Comparison of ENCODE assay signal across 8 mouse cellular contexts in the genomic region with DNA sequence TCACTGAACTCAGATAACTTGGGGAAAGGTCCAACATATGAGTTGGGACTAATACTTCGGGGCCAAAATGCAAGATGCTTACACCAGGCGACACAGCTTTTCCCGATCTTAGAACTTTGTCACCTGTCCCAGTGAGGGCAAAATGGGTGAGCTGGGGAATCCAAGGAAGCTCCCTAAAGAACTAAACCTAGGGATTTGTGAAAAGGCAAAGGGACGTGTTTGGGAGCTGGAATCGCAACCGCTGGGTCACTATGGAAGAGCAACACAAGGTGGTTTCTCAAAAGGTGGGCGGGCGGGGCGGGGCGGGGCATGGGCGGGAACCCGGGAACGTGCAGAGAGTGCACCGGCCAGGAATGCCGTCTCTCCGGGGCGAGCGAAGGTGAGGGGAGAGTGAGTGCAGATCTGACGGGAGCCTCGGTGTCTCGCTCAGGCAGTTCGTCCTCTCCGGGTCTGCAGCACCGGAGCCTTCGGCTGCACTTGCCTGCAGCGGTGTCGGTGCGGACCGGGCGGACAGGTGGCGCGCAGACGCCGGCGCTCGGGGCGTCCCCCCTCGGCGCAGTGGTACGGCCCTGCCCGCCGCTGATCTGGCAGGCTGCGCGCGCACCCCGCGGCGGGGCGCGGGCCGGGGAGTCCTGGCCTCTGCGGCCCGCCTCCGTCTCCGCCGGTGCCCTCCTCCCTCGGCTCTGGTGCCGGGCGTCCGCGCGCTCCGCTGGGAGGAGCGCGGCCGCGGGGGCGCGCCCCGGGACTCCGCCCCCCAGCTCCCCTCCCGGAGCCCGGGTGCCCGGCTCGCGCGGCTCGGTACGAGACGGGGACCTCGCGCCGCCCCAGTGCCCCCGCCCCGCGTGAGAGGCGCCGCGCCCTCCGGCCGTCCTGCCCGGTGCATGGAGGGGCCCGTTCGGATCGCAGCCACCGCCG. TPM values are rescaled to one million over a fixed set of nuclear protein-coding genes. Genes with fewer than 3 reads are reported as not detected.
DNase-seq lines count a peak whose midpoint lies in the region; ATAC-seq and TF ChIP-seq lines count a peak whose summit lies in the region.

A gene (plus strand): TSS at position 324 of the 915 bp plus-strand sequence.

- H3ac ChIP-seq in myocyte (ENCODE audit: control insufficient read depth, insufficient read length): peak within 1 kb of the TSS; percentile 90

- no peaks in the 10 kb centered on the region for H3K36me3 ChIP-seq in heart, embryonic 11.5 days (ENCODE audit: control insufficient read depth, insufficient read depth, low read length)
- no peaks in the 10 kb centered on the region for H3K36me3 ChIP-seq in kidney, embryonic 16.5 days (ENCODE audit: insufficient read depth, low read length)
- H3K36me3 ChIP-seq in myocyte (ENCODE audit: control insufficient read depth, insufficient read depth): no peaks in the 10 kb centered on the region

- WGBS in heart, embryonic 11.5 days (ENCODE audit: insufficient replicate concordance): under 1% methylated on average over 80 of the region's 97 CpGs
- under 1% methylated on average over 76 of the region's 97 CpGs for WGBS in kidney, embryonic 16.5 days

- 0 out of 2 replicates have a peak, but pooled peaks cover 5% of the 10 kb centered on the region for H3K4me1 ChIP-seq in heart, embryonic 11.5 days (ENCODE audit: control insufficient read depth, insufficient read depth, low read length)
- peaks cover 33% of the 10 kb centered on the region for H3K4me1 ChIP-seq in kidney, embryonic 16.5 days (ENCODE audit: insufficient read depth, low read length)

- H3K9me3 ChIP-seq in heart, embryonic 11.5 days (replicated peaks; ENCODE audit: control insufficient read depth, low read length): no peaks in the 10 kb centered on the region
- H3K9me3 ChIP-seq in kidney, embryonic 16.5 days (ENCODE audit: low read length): no peaks in the 10 kb centered on the region

- peak within 1 kb of the TSS; percentile 95 for H3K4me3 ChIP-seq in heart, embryonic 11.5 days (ENCODE audit: low read depth, low read length)
- H3K4me3 ChIP-seq in kidney, embryonic 16.5 days (ENCODE audit: low read length): peak within 1 kb of the TSS; percentile 83
- H3K4me3 ChIP-seq in myocyte: peak within 1 kb of the TSS; percentile 75

- peak within 1 kb of the TSS; percentile 90 for H3K27ac ChIP-seq in heart, embryonic 11.5 days (ENCODE audit: low read depth, low read length)
- H3K27ac ChIP-seq in kidney, embryonic 16.5 days (ENCODE audit: low read length): peak within 1 kb of the TSS; percentile 93

- H3K27me3 ChIP-seq in heart, embryonic 11.5 days (ENCODE audit: control insufficient read depth, insufficient read depth, low read length): no peaks in the 10 kb centered on the region
- H3K27me3 ChIP-seq in kidney, embryonic 16.5 days (ENCODE audit: insufficient read depth, low read length): no peaks in the 10 kb centered on the region; the same call in 1 of the 2 replicates
- no peaks in the 10 kb centered on the region for H3K27me3 ChIP-seq in myocyte (ENCODE audit: control insufficient read depth, insufficient read depth, insufficient read length)

- peak; percentile 96 for DNase-seq in CD4-positive, CD25-positive, alpha-beta regulatory T cell, adult 2 months (ENCODE audit: low read depth, low spot score)
- peak; percentile 95 for DNase-seq in brain, embryonic 14.5 days (ENCODE audit: low read depth)
- peak; percentile 89 for DNase-seq in liver
- DNase-seq in spleen, postnatal 4 days (ENCODE audit: low spot score in 2 of 2): peak; percentile 85 to 93

- TF ChIP-seq CTCF in brain, embryonic 14.5 days (IDR thresholded peaks at IDR 0.05; ENCODE audit: borderline replicate concordance, extremely low read depth, insufficient read depth, insufficient read length): no peak

- H3K4me2 ChIP-seq in heart, embryonic 11.5 days: peak within 1 kb of the TSS; percentile 78
- peak within 1 kb of the TSS; percentile 60 for H3K4me2 ChIP-seq in kidney, embryonic 16.5 days (replicated peaks; ENCODE audit: low read depth, low read length)
- peak within 1 kb of the TSS; percentile 99 for H3K4me2 ChIP-seq in myocyte (ENCODE audit: low read depth)

- peaks cover 43% of the 10 kb centered on the region for H3K79me2 ChIP-seq in myocyte (ENCODE audit: control insufficient read depth, insufficient read depth)

- TF ChIP-seq POLR2A in brain, embryonic 14.5 days (IDR thresholded peaks at IDR 0.05; ENCODE audit: borderline replicate concordance, extremely low read depth, insufficient read depth, insufficient read length, poor library complexity, severe bottlenecking): peak; percentile 57; the same call in 1 of the 2 replicates
- TF ChIP-seq POLR2A in myocyte (IDR thresholded peaks at IDR 0.05; ENCODE audit: insufficient read length, low read depth): peak; percentile 51

- ATAC-seq in erythroblast, adult 5-6 weeks (replicated peaks; ENCODE audit: low FRiP score, poor library complexity, severe bottlenecking): peak; percentile 55; the same call in 1 of the 2 replicates
- ATAC-seq in heart, embryonic 11.5 days (replicated peaks; ENCODE audit: insufficient number of reproducible peaks, low FRiP score, low TSS enrichment): peak; percentile 96
- ATAC-seq in kidney, embryonic 16.5 days (ENCODE audit: low FRiP score, low TSS enrichment): peak; percentile 96

- peak within 1 kb of the TSS; percentile 95 for H3K9ac ChIP-seq in heart, embryonic 11.5 days (ENCODE audit: low read depth, low read length)
- peak within 1 kb of the TSS; percentile 89 for H3K9ac ChIP-seq in kidney, embryonic 16.5 days (replicated peaks; ENCODE audit: low read length)

TF ChIP-seq in myocyte, 11 proteins besides CTCF, POLR2A, EP300 and RAD21:
- TF ChIP-seq USF1 (IDR thresholded peaks at IDR 0.05; ENCODE audit: low read depth) (no peak), MYOD1 (IDR thresholded peaks at IDR 0.05; ENCODE audit: control insufficient read depth in 1 of 3, insufficient read length in 2 of 3, low read depth in 2 of 3) (peak in 2 of 3 experiments; percentile 41 to 62), MYOG (IDR thresholded peaks at IDR 0.05; ENCODE audit: control insufficient read depth in 1 of 3, insufficient read depth in 1 of 3, insufficient read length in 2 of 3, low read depth in 2 of 3) (peak in 1 of 3 experiments; percentile 68)

RNA-seq across cellular contexts. Expression of the gene that starts here (rescaled TPM):
- polyA plus RNA-seq in brain, embryonic 14.5 days (2012; rRNA removed): 22.4 and 31.5 TPM in 2 replicates
- 0.58 TPM in 1 of 2 replicates, not detected in the other for total RNA-seq in erythroblast, adult 5-6 weeks (2015; ENCODE audit: low replicate concordance)
- total RNA-seq in erythroblast, adult 5-6 weeks (2017; ENCODE audit: low replicate concordance): 0.09 TPM in 1 of 2 replicates, not detected in the other
- polyA plus RNA-seq in heart, embryonic 11.5 days (2014; fragmentation: Nextera tagmentation; extraction: Ambion mirVana): 4.4 and 6.1 TPM in 2 replicates
- 3.8 and 4.2 TPM in 2 replicates for polyA plus RNA-seq in kidney, embryonic 16.5 days (2015; fragmentation: Nextera tagmentation; extraction: Ambion mirVana)
- 49.9 TPM for polyA plus RNA-seq in myocyte (2012; fragmentation: generic; extraction: Trizol)

Comparison
In these comparisons a context has a peak if more than half of its experiments do, and no peak if none do; other contexts are left out.
1. Peak in every context shown above with its lines: DNase-seq, ATAC-seq, H3K4me3 ChIP-seq and H3K27ac ChIP-seq.
2. Peak in ATAC-seq in erythroblast, adult 5-6 weeks; RNA of the gene not detected or under 1 TPM.